Comparison of ENCODE assay signal across 8 mouse cellular contexts in the genomic region with DNA sequence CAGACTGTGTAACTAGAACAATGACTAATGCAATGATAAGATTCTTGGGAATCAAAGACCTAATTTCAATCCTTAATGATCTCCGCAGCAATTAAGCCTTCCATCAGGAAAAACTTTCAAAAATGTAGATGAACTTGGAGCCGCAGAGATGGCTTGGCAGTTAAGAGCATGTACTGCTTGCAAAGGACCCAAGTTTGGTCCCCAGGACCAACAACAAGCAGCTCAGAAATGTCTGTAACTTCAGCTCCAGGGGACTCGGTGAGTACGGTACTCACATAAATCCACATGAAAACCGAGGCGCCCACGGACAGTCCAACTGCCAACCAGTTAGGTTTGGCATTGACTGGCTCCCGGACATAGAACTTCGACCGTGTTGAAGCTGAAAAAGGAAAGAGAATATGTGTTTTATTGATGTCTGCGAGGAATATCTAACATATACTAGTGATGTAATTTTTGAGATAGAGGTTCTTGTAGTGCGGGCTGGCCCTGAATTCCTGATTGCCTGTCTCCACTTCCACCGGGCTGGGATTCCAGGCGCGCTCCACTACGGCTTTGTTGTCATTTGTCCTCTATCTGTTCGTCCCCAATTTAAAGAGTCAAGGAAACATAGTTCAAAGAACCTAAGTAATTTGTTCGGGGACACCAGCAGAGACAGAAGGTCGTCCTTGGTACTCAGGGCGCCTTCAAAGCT. TPM values are rescaled to one million over a fixed set of nuclear protein-coding genes. Genes with fewer than 3 reads are reported as not detected.
DNase-seq lines count a peak whose midpoint lies in the region; ATAC-seq and TF ChIP-seq lines count a peak whose summit lies in the region.

No protein-coding gene starts in this region.

- WGBS in kidney, postnatal 0 days: 15% methylated on average over 20 of the region's 20 CpGs
- 19% methylated on average over 20 of the region's 20 CpGs for WGBS in embryonic facial prominence, embryonic 15.5 days
- whole genome bisulfite sequencing in hindbrain, postnatal 0 days: 22% methylated on average over 20 of the region's 20 CpGs
- WGBS in midbrain, embryonic 11.5 days: 23% methylated on average over 20 of the region's 20 CpGs

- no peak for DNase-seq in kidney, postnatal 0 days (ENCODE audit: low spot score)
- no peak for DNase-seq in kidney, adult 8-10 months
- peak; percentile 45 for DNase-seq in Muller cell, postnatal 12 days (ENCODE audit: inconsistent ontology term)
- DNase-seq in hindbrain, postnatal 0 days (ENCODE audit: low spot score): peak; percentile 8
- DNase-seq in midbrain, embryonic 11.5 days (ENCODE audit: low spot score, missing footprints): peak; percentile 84
- DNase-seq in urinary bladder, postnatal 25 days (ENCODE audit: low spot score): no peak
- DNase-seq in frontal cortex, postnatal 10 days (ENCODE audit: low spot score in 2 of 2): no peak

- no peak for TF ChIP-seq CTCF in kidney, postnatal 0 days (IDR thresholded peaks at IDR 0.05; ENCODE audit: low read depth)
- TF ChIP-seq CTCF in hindbrain, postnatal 0 days (IDR thresholded peaks at IDR 0.05; ENCODE audit: low read depth): no peak

- peak overlapping the region; percentile 89 for H3K27ac ChIP-seq in kidney, postnatal 0 days
- H3K27ac ChIP-seq in embryonic facial prominence, embryonic 15.5 days (replicated peaks): peak overlapping the region; percentile 97
- peak overlapping the region; percentile 97 for H3K27ac ChIP-seq in hindbrain, postnatal 0 days
- H3K27ac ChIP-seq in midbrain, embryonic 11.5 days (ENCODE audit: low read depth, low read length): peak overlapping the region; percentile 96

- peaks cover 15% of the 10 kb centered on the region; the same call in 1 of the 2 replicates for H3K36me3 ChIP-seq in kidney, postnatal 0 days (ENCODE audit: insufficient read depth, low read length)
- H3K36me3 ChIP-seq in embryonic facial prominence, embryonic 15.5 days: peaks cover 24% of the 10 kb centered on the region; the same call in 1 of the 2 replicates
- H3K36me3 ChIP-seq in hindbrain, postnatal 0 days (ENCODE audit: insufficient read depth, low read length): peaks cover 4% of the 10 kb centered on the region
- no peaks in the 10 kb centered on the region; the same call in 1 of the 2 replicates for H3K36me3 ChIP-seq in midbrain, embryonic 11.5 days (ENCODE audit: control insufficient read depth, insufficient read depth, low read length)

- ATAC-seq in kidney, postnatal 0 days (replicated peaks; ENCODE audit: low FRiP score, low read depth): no peak
- ATAC-seq in embryonic facial prominence, embryonic 15.5 days (ENCODE audit: insufficient number of reproducible peaks, low FRiP score, low TSS enrichment, low read depth): no peak
- ATAC-seq in hindbrain, postnatal 0 days: no peak
- ATAC-seq in midbrain, embryonic 11.5 days (ENCODE audit: low FRiP score): no peak

- peak overlapping the region; percentile 70 for H3K9ac ChIP-seq in kidney, postnatal 0 days (ENCODE audit: low read depth, low read length)
- peak overlapping the region; percentile 81 for H3K9ac ChIP-seq in embryonic facial prominence, embryonic 15.5 days
- peak overlapping the region; percentile 86 for H3K9ac ChIP-seq in hindbrain, postnatal 0 days (replicated peaks; ENCODE audit: low read length)
- peak overlapping the region; percentile 95 for H3K9ac ChIP-seq in midbrain, embryonic 11.5 days (ENCODE audit: low read length)

- H3K9me3 ChIP-seq in kidney, postnatal 0 days (replicated peaks; ENCODE audit: low read length): no peaks in the 10 kb centered on the region
- H3K9me3 ChIP-seq in embryonic facial prominence, embryonic 15.5 days (replicated peaks): no peaks in the 10 kb centered on the region
- H3K9me3 ChIP-seq in hindbrain, postnatal 0 days (ENCODE audit: low read length): no peaks in the 10 kb centered on the region
- no peaks in the 10 kb centered on the region for H3K9me3 ChIP-seq in midbrain, embryonic 11.5 days (ENCODE audit: control insufficient read depth, low read length)

- peak overlapping the region; percentile 62 for H3K4me3 ChIP-seq in kidney, postnatal 0 days (replicated peaks; ENCODE audit: low read depth, low read length)
- H3K4me3 ChIP-seq in embryonic facial prominence, embryonic 15.5 days (replicated peaks): peak overlapping the region; percentile 85
- peak overlapping the region; percentile 89 for H3K4me3 ChIP-seq in hindbrain, postnatal 0 days (ENCODE audit: low read length)
- H3K4me3 ChIP-seq in midbrain, embryonic 11.5 days (ENCODE audit: low read depth, low read length): peak overlapping the region; percentile 78

- peak overlapping the region; percentile 66 for H3K4me2 ChIP-seq in kidney, postnatal 0 days (ENCODE audit: low read length)
- H3K4me2 ChIP-seq in embryonic facial prominence, embryonic 15.5 days (replicated peaks): peak overlapping the region; percentile 64
- peak overlapping the region; percentile 88 for H3K4me2 ChIP-seq in hindbrain, postnatal 0 days (ENCODE audit: low read depth, low read length)
- peak overlapping the region; percentile 59 for H3K4me2 ChIP-seq in midbrain, embryonic 11.5 days

- H3K4me1 ChIP-seq in kidney, postnatal 0 days (replicated peaks; ENCODE audit: insufficient read depth, low read length): peaks cover 6% of the 10 kb centered on the region; the same call in 1 of the 2 replicates
- H3K4me1 ChIP-seq in embryonic facial prominence, embryonic 15.5 days: peaks cover 7% of the 10 kb centered on the region
- H3K4me1 ChIP-seq in hindbrain, postnatal 0 days (ENCODE audit: insufficient read depth, low read length): no peaks in the 10 kb centered on the region
- H3K4me1 ChIP-seq in midbrain, embryonic 11.5 days (ENCODE audit: control insufficient read depth, insufficient read depth, low read length): peaks cover 6% of the 10 kb centered on the region

- H3K27me3 ChIP-seq in kidney, postnatal 0 days (ENCODE audit: insufficient read depth, low read length): no peaks in the 10 kb centered on the region
- H3K27me3 ChIP-seq in embryonic facial prominence, embryonic 15.5 days: no peaks in the 10 kb centered on the region
- H3K27me3 ChIP-seq in hindbrain, postnatal 0 days (ENCODE audit: insufficient read depth, low read length): no peaks in the 10 kb centered on the region
- no peaks in the 10 kb centered on the region for H3K27me3 ChIP-seq in midbrain, embryonic 11.5 days (ENCODE audit: control insufficient read depth, insufficient read depth, low read length)

RNA-seq across cellular contexts. Expression of gene Ndufc1, which starts 0.8 kb away (rescaled TPM):
- 1,354 and 1,434 TPM in 2 replicates for polyA plus RNA-seq in kidney, postnatal 0 days (2015; fragmentation: Nextera tagmentation; extraction: Ambion mirVana)
- 613 and 635 TPM in 2 replicates for polyA plus RNA-seq in embryonic facial prominence, embryonic 15.5 days (2015; fragmentation: Nextera tagmentation; extraction: Ambion mirVana)
- total RNA-seq in hindbrain, postnatal 0 days (2014; rRNA removed): 33.4 and 35.0 TPM in 2 replicates
- 1,023 and 1,091 TPM in 2 replicates for polyA plus RNA-seq in hindbrain, postnatal 0 days (2015; fragmentation: Nextera tagmentation; extraction: Ambion mirVana)
- polyA plus RNA-seq in midbrain, embryonic 11.5 days (2014; fragmentation: Nextera tagmentation; extraction: Ambion mirVana): 739 and 783 TPM in 2 replicates

RNA-seq across cellular contexts. Expression of gene Naa15, which starts 6.9 kb away (rescaled TPM):
- 26.5 and 26.6 TPM in 2 replicates for polyA plus RNA-seq in kidney, postnatal 0 days (2015; fragmentation: Nextera tagmentation; extraction: Ambion mirVana)
- 40.6 and 41.4 TPM in 2 replicates for polyA plus RNA-seq in embryonic facial prominence, embryonic 15.5 days (2015; fragmentation: Nextera tagmentation; extraction: Ambion mirVana)
- 20.4 and 22.5 TPM in 2 replicates for total RNA-seq in hindbrain, postnatal 0 days (2014; rRNA removed)
- polyA plus RNA-seq in hindbrain, postnatal 0 days (2015; fragmentation: Nextera tagmentation; extraction: Ambion mirVana): 35.0 and 36.5 TPM in 2 replicates
- 54.5 and 57.0 TPM in 2 replicates for polyA plus RNA-seq in midbrain, embryonic 11.5 days (2014; fragmentation: Nextera tagmentation; extraction: Ambion mirVana)

RNA-seq across cellular contexts. Expression of gene Mgarp, which starts 11.5 kb away (rescaled TPM):
- 0.76 and 0.88 TPM in 2 replicates for polyA plus RNA-seq in kidney, postnatal 0 days (2015; fragmentation: Nextera tagmentation; extraction: Ambion mirVana)
- 4.8 and 5.7 TPM in 2 replicates for polyA plus RNA-seq in embryonic facial prominence, embryonic 15.5 days (2015; fragmentation: Nextera tagmentation; extraction: Ambion mirVana)
- 2.8 and 3.1 TPM in 2 replicates for total RNA-seq in hindbrain, postnatal 0 days (2014; rRNA removed)
- polyA plus RNA-seq in hindbrain, postnatal 0 days (2015; fragmentation: Nextera tagmentation; extraction: Ambion mirVana): 2.1 and 3.2 TPM in 2 replicates
- 22.5 and 26.9 TPM in 2 replicates for polyA plus RNA-seq in midbrain, embryonic 11.5 days (2014; fragmentation: Nextera tagmentation; extraction: Ambion mirVana)

Comparison
In these comparisons a context has a peak if more than half of its experiments do, and no peak if none do; other contexts are left out.
1. DNase-seq: peak in Muller cell, postnatal 12 days (single experiment), hindbrain, postnatal 0 days (single experiment) and midbrain, embryonic 11.5 days (single experiment); none in kidney, postnatal 0 days (single experiment), kidney, adult 8-10 months (0 of 2), urinary bladder, postnatal 25 days (single experiment) and frontal cortex, postnatal 10 days (0 of 2).
2. Peak in every context shown above with its lines, with median percentiles within 50 percentile points of each other: H3K27ac ChIP-seq, H3K4me2 ChIP-seq, H3K4me3 ChIP-seq and H3K9ac ChIP-seq.